Mouse (Mus musculus) kidney, adult 2 months (tissue): ENCODE data around the gene Pitpna. TPM values are rescaled to one million over a fixed set of nuclear protein-coding genes. Genes with fewer than 3 reads are reported as not detected.

ENCODE experiments used
- DNase-seq: peaks from one replicate; pipeline ENCODE4 v3.0.0; 2021
- H3K27ac ChIP-seq: fragments of 200-500 bp; 2 replicates; pipeline ENCODE4 v1.5.1; 2012; ENCODE audit warnings: low read depth, low read length, control low read depth, inconsistent platforms; ENCODE audit not compliant: insufficient read depth
- H3K27me3 ChIP-seq: fragments of 200-500 bp; replicated peaks from 2 replicates; pipeline ENCODE4 v1.6.1; 2012; ENCODE audit warnings: mild to moderate bottlenecking, moderate library complexity, low read length, inconsistent platforms; ENCODE audit not compliant: control insufficient read depth, insufficient read depth
- H3K36me3 ChIP-seq: fragments of 200-500 bp; 2 replicates; pipeline ENCODE4 v1.6.1; 2012; ENCODE audit warnings: mild to moderate bottlenecking, moderate library complexity, low read length, inconsistent platforms; ENCODE audit not compliant: control insufficient read depth, insufficient read depth
- H3K4me1 ChIP-seq: fragments of 200-500 bp; 2 replicates; pipeline ENCODE4 v1.6.1; 2011; ENCODE audit warnings: low read length; ENCODE audit not compliant: control insufficient read depth, insufficient read depth
- H3K4me3 ChIP-seq: fragments of 200-500 bp; 2 replicates; pipeline ENCODE4 v1.5.1; 2011; ENCODE audit warnings: mild to moderate bottlenecking, low read depth, low read length, control low read depth; ENCODE audit not compliant: insufficient read depth
- CTCF ChIP-seq: fragments of 200-500 bp; conservative IDR thresholded peaks from 2 replicates; pipeline ENCODE4 v1.5.1; 2011; ENCODE audit warnings: low read depth, mild to moderate bottlenecking, control low read depth, low read length, moderate library complexity, mixed read lengths; ENCODE audit not compliant: insufficient read depth, insufficient read length
- POLR2A ChIP-seq: fragments of 200-500 bp; IDR thresholded peaks from one replicate; pipeline ENCODE4 v1.6.1; 2011; ENCODE audit warnings: low read depth, low read length, control low read depth
- WGBS: fragments of 180-500 bp; shearing (Covaris S2); methylation state at CpG from one replicate; pipeline ENCODE4 v1.1.7; 2018; 5-methylcytosine and 5-hydroxymethylcytosine counted together
- polyA plus RNA-seq: library from polyadenylated mRNA; depleted of rRNA; stranded (reverse); fragments of >200 nt; gene quantifications from 2 replicates; pipeline ENCODE4 v1.2.3, GENCODE M21; 2012

Pitpna gene
- polyA plus RNA-seq, 1 experiment = 60.3 TPM

- Histone ChIP-seq H3K27ac (peak overlapping the region; percentile 59), H3K36me3 (no peaks in the 10 kb centered on the region; the same call in 1 of the 2 replicates), H3K4me3 (no peak overlapping the region), H3K27me3 (no peaks in the 10 kb centered on the region), H3K4me1 (peaks cover 15% of the 10 kb centered on the region; the same call in 1 of the 2 replicates)
- DNase-seq = peak; percentile 91
- whole genome bisulfite sequencing = 23% methylated on average over 11 of the region's 11 CpGs
- TF ChIP-seq POLR2A = no peak
- no peak for TF ChIP-seq CTCF
These were observed 47.4 kb downstream of the Pitpna start for GRCm38 (mm10) chr11:75635315-75635714.

GRCm38 (mm10) chr11:75643323-75643722 is 55.4 kb downstream of the Pitpna start:
- Histone ChIP-seq H3K4me1 (peaks cover 6% of the 10 kb centered on the region), H3K4me3 (no peak overlapping the region), H3K36me3 (no peaks in the 10 kb centered on the region), H3K27ac (no peak overlapping the region), H3K27me3 (no peaks in the 10 kb centered on the region)
- DNase-seq = no peak
- 51% methylated on average over 5 of the region's 5 CpGs for WGBS
- no peak for TF ChIP-seq POLR2A
- TF ChIP-seq CTCF = no peak

GRCm38 (mm10) chr11:75644684-75645083 is 56.8 kb downstream of the Pitpna start:
- H3K4me1 ChIP-seq = peaks cover 6% of the 10 kb centered on the region
- no peak overlapping the region for H3K4me3 ChIP-seq
- H3K27ac ChIP-seq = no peak overlapping the region
- no peaks in the 10 kb centered on the region for H3K36me3 ChIP-seq
- no peak for DNase-seq
- 84% methylated on average over 9 of the region's 9 CpGs for WGBS
- TF ChIP-seq POLR2A (no peak), CTCF (no peak)
- H3K27me3 ChIP-seq = no peaks in the 10 kb centered on the region

- 49% methylated on average over 6 of the region's 6 CpGs for WGBS
- Histone ChIP-seq H3K36me3 (no peaks in the 10 kb centered on the region), H3K4me3 (no peak overlapping the region), H3K27ac (peak overlapping the region; percentile 5; the same call in 1 of the 2 replicates), H3K27me3 (no peaks in the 10 kb centered on the region), H3K4me1 (peaks cover 13% of the 10 kb centered on the region)
- TF ChIP-seq POLR2A = no peak
- TF ChIP-seq CTCF = no peak
- peak; percentile 50 for DNase-seq
These were observed 59.8 kb downstream of the Pitpna start for GRCm38 (mm10) chr11:75647681-75648211.

GRCm38 (mm10) chr11:75649155-75649561 is 61.3 kb downstream of the Pitpna start:
- H3K27ac ChIP-seq = peak overlapping the region; percentile 78
- H3K36me3 ChIP-seq = no peaks in the 10 kb centered on the region
- H3K4me1 ChIP-seq = peaks cover 18% of the 10 kb centered on the region
- 61% methylated on average over 4 of the region's 4 CpGs for WGBS
- DNase-seq = peak; percentile 85
- no peak for TF ChIP-seq CTCF
- no peak for TF ChIP-seq POLR2A
- H3K4me3 ChIP-seq = no peak overlapping the region
- H3K27me3 ChIP-seq = no peaks in the 10 kb centered on the region

- peaks cover 29% of the 10 kb centered on the region for H3K4me1 ChIP-seq
- peak within 1 kb of the TSS; percentile 90 for H3K4me3 ChIP-seq
- H3K27me3 ChIP-seq = no peaks in the 10 kb centered on the region
- peak within 1 kb of the TSS; percentile 98 for H3K27ac ChIP-seq
- DNase-seq = peak; percentile 82
- TF ChIP-seq POLR2A (peak; percentile 60), CTCF (no peak)
- WGBS = 57% methylated on average over 7 of the region's 7 CpGs
- H3K36me3 ChIP-seq = no peaks in the 10 kb centered on the region
These were observed 62.4 kb downstream of the Pitpna start, which contains the start of gene Myo1c for GRCm38 (mm10) chr11:75650311-75650710. Gene Myo1c (plus strand): TSS chr11:75650504.

- 32% methylated on average over 13 of the region's 13 CpGs for WGBS
- Histone ChIP-seq H3K4me1 (peaks cover 30% of the 10 kb centered on the region), H3K36me3 (no peaks in the 10 kb centered on the region), H3K27ac (peak overlapping the region; percentile 98), H3K27me3 (no peaks in the 10 kb centered on the region), H3K4me3 (peak overlapping the region; percentile 90)
- no peak for TF ChIP-seq CTCF
- TF ChIP-seq POLR2A = no peak
- no peak for DNase-seq
These were observed 63.1 kb downstream of the Pitpna start for GRCm38 (mm10) chr11:75650958-75651425.
